Mouse (Mus musculus) gonadal fat pad, adult 2 months (tissue): ENCODE measurements around the gene Ezr. TPM values are rescaled to one million over a fixed set of nuclear protein-coding genes. Genes with fewer than 3 reads are reported as not detected.

ENCODE experiments used
- DNase-seq: peaks from one replicate; pipeline ENCODE4 v3.0.0-alpha.2; 2012; ENCODE audit warnings: low read depth
- polyA plus RNA-seq: library from polyadenylated mRNA; depleted of rRNA; stranded (reverse); fragments of >200 nt; gene quantifications from 2 replicates; pipeline ENCODE4 v1.2.3, GENCODE M21; 2012

Ezr gene
- polyA plus RNA-seq, 1 experiment, result 93.6 TPM

DNA sequence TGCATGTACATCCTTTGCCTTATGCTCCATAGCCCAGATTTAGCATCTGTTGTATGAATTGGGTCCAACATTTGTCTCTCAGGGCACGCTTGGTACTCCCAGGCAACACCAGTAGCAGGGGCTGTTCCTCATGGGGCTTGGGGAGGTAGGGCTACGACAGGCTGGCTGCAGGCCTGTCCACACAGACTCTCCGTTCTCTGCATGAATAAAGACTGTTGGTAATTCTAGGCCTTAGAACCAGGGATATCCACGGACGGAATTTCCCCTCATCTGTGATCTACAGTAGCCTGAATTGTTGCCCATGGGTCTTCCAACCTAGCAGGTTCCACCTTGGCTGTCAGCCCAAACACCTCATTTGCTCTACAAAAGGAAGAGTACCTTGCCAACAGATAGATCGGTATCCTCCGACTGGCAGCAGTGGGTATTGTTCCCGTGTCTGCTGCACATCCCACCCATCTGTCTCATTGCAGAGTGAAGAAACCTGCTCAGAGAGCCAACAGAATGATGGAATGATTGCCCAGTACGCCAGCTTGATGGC, 7.1 kb upstream of the Ezr start:
- no peak for DNase-seq

DNA sequence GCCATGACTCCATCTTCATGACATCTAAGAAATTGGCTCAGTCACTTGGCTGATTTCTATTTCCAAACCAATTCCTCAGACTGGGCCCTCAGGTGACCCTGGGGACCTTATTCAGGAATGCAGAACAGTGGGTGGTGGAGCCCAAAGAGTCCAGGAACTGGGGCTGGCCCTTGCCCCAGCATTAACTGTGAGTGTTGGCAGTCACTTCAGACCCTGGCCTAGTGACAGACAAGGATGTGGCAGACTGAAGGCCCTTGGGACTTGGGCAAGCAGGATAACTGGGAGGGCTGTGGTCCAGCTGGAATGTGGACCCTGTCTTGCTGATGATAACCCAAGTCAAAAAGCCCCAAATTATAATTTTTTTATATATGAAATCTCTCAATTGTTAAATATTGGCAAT, 6.5 kb upstream of the Ezr start:
- no peak for DNase-seq

DNA sequence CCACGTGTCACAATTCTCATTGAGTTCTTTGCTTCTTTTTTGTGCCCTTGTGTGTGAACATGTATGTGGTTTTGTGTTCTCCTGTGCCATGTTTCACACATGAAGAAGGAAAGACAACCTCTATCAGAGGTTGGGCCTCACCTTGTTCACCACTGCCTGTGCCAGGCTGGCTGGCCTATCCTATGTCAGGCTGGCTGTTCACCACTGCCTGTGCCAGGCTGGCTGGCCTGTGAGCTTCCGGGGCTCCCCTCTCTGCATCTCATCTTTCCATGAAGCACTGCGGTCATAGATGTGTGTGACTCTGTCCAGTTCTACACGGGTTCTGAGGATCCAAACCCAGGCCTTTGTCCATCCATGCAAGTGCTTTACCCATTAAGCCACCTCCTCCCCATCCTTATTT, 4.7 kb upstream of the Ezr start:
- DNase-seq, result no peak

DNA sequence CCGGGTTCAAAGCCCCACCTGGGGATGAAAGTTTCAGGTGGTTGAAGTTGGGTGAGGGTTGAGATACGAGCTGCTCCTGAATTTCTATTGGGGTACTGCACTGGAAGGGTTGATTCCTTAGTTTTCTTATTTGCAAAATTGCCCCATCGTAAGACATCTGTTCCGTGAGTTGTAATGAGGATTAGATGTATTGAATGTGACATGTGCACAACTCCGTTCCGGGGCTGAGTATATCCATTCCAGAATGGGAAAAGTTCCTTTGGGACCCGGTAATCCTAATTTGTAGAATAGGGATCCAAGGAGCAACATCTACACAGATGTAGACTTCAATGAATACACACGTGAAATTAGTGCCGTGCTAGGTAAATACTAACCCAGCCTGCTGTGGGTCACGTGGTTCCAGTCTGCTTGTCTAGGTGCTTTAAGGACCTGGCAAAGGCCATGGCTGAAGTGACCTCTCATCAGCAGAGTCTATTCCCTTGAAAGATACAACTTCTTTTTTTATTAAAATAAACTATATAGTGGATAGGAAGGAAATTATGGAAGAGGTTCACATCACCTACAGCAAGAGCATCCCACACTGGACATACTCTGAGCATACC, 1.3 kb upstream of the Ezr start:
- no peak for DNase-seq

DNA sequence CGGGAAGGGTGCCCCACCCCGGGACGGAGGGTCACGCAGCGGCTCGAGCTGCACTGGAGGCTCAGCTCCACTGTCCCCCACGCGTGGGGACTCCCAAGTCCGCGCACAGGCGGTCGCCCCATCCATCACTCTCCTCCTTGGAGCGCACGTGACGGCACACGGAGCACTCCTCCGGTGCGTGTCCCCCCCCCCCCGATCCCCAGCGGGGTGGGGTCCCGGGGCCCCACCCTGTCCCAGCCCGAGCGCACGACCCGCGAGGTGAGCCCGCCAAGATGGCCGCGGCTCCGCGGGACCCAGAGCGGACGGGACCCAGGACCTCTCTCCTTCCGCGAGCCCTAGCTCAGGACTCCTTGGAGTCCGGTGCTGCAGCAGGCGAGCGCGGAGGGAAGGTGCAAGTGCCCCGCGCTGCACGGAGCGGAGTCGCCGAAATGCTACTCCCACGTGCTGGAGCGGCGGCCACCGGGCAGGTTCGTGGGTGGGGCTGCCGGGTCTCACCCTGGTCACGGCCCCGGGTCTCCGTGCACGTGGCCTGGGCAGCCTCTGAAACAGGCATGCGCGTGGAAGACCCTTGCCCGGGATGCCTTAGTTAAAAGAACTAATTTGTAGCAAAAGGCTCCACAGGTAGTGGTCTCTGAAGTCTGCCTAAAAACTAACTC, 550 bp upstream of the Ezr start:
- no peak for DNase-seq

DNA sequence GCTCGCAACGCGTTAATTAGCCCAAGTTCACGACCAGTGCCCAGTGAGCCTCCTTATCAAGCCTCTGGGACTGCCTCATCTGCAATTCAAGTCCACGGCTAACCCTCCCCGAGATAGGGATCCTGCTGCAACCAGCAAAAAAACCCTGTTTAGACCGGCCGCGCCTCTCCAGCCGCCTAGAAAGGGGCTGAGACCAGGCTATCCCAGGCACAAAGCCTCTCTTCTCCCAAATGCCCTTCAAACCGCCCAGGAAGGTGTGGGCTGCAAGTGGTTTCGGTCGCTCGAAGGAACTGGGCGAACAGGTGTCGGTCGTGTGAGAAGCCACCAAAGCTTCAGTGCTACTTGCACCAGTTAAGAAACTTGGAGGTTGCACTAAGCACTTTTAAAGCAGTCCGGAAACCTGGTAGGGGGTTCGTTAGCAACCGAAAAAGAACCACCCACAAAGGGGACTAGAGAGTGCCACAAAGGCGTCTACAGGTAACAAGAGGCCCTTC, 504 bp downstream of the Ezr start:
- no peak for DNase-seq

DNA sequence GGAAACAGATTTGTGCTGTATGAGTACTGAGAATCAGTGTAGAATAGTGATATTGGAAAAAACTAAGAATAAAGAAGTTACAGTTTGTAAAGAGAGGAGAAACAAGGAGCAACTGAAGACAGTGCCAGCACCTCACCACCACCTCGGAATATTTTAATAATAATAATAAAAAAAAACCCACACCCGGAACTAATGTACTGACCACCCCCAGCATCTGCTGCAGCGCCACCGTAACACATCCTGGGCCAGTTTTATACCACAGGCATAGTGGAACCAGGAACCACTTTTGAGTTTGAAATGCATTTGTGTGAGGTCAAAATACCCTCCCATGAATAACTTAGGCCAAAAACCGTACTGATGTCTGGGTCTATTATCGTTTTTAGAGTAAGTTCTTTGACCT, 1.3 kb downstream of the Ezr start:
- DNase-seq, result no peak

DNA sequence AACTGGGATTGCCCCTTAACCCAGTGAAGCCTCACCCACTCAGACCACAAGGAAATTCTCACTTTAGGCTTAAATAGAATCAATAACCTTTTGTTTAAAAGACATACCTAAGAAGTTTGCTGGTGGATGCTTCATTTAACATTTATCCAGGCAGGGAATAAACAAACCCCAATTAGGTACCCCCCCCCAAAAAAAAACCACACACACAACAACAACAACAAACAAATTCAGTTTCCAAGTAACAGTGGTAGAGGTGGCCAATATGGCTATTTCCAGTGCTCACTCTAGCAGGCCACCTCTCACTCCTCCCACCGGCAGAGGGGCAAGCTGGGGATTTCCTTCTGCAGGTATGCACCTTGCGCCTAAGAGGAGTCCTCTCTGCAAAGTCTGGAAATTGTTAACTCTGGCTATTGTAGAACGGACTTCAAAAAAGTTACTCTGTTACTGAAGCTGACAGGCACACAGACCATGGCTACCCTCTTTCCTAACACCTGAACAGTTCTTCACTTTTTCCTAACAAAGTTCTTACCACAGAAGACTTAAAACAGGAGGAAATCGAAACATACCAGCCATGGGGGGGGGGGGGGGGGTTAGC, 2.0 kb downstream of the Ezr start:
- no peak for DNase-seq

DNA sequence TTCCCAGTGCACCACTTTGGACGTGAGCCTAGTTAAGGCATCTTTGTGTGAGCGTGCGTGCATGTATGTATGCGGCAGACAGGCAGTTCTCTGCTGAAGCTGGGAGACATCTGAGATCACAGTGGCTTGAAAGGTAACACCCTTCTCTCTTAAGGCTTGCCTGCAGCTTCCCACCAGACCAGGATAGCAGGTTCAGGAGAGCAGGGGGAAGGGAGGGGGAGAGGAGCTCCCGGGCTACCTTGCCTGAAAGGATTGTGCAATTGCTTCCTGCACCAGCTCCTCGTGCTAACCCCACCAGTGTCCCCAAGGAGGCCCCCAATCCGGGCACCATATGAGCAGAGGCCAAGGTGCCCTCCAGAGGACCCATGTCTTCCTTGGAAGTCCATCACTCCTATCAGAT, 3.0 kb downstream of the Ezr start:
- no peak for DNase-seq

DNA sequence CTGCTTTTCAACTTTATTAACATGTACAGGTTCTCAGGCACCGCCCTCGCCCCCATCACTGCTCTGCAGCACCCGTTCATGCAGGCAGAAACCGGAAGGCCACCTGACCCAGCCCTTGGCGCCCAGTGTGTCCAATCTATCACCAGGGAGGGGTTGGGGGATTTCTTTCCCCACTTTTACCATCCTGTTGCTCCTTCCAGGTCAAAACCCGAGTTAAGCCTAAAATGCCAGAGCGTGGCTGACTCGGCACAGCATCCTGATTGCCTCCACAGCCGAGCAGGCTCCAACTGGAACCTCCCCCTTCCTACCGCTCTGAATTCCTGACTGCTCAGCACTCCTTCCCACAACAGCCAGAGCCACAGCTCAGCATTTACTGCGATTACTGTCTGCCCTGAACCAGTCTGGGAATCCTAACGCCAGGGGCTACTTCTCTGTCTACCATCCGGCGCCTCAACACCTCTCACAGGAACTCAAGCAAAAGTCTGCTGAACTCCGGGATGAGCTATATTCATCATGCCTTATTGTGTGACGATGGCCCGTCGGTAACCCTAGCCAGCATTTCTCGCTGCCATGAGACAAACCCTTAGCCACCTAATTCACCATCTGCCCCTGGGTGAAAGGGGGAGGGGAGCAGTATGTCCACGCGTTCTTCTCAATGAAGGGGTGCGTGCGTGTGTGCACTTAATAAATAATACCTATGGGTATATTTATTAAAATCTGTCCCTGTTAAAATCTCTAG, 3.6 kb downstream of the Ezr start:
- DNase-seq, result no peak

DNA sequence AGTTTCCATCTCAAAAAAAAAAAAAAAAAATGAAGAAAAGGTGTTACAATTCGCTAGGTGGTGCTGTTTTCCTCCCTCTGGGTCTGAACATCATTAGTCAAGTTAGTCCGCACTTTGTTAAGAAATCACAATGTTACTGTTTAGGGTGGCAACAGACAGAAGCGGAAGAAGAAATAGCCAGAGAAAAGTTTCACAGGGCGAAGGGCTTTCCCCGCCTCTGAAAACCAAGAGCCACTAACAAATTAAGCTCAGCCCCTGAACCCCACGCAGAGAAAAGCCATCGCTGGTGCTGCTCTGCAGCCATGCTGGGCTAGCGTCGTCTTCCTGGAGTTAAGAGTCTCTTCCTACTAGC, 4.3 kb downstream of the Ezr start:
- no peak for DNase-seq

DNA sequence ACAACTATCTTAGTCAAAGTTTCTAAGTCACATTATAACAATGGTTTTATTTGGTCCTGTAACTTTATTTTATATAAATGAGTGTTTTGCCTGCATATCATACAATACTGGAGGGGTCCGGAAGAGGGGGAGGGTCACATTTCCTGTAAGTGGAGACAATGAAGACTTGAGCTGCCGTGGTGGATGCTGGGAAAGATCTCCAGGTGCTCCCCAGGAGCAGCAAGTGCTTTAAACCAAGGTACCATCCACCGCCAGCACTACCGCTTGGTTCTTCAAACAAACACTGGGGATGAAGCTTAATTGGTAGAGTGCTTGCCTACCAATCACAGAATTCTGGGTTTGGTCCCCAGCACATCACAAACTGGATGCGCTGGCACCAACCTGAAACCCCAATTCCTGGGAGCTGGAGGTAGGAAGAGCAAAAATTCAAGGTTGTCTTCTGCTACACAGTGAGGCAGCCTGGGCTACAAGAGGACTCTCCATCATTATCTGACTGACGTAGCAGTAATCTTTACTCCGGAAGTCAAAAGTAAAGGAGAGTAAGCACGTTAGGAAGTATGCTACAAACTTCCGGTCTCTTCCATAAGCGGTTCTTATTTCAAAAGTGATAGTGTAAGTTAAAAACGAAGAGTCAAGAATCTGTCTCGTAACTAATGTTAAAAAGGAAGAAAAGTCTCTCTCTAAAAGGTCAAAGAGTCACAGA, 4.8 kb downstream of the Ezr start:
- no peak for DNase-seq

DNA sequence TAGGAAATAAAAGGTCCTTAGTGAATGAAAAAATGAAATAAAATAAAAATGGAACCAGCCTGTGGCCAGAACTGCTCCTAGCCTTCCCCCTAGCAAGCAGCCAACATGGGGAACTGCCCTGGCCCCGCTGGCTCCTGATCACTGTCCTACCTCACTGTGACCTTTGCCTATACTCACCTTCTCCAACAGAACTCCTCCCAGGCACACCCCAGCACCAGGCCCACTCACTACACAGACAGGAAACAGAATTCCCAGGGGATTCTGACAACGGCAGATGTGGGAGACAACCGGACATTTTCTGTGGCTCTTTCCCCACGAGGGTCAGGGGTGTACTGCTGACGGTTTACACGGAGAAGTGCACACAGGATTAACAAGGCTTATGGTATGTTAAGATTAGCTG, 5.5 kb downstream of the Ezr start:
- no peak for DNase-seq

DNA sequence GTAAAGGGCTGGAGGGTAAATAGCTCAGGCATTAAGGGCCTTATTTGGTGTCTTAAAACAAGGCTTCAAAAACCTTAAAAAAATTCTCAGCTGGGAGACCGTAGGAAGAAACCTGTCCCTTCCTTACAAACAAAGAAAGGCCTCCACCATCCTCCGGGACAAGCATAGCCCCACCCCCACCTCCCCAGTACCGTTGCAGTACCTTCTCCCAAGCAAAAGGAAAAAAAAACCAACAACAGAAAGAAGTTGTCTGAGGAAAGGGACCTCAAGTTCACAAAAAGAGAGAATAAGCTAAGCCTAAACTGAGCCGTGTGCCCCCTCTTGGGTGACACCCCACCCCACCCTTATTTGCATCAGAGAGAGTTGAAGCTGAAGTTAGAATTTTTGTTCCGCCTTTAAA, 6.0 kb downstream of the Ezr start:
- no peak for DNase-seq

DNA sequence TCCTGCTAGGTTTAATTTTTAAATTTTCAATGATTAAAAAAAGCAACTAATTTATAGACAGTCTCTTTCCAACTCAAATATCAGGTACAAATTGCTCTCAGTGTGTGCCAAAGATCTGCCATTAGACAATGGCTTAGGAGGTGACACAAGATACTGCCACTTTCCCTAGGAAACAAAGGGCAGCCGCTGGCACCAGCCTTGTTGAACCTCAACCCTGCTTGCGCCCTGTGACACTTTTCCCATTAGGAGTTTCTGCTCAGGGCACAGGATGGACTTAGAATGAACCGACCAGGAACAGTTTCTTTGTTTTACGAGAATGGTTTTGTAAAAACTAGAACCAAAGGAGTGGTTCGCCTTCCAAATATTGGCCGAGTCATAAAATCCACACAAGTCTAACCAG, 6.5 kb downstream of the Ezr start:
- no peak for DNase-seq

DNA sequence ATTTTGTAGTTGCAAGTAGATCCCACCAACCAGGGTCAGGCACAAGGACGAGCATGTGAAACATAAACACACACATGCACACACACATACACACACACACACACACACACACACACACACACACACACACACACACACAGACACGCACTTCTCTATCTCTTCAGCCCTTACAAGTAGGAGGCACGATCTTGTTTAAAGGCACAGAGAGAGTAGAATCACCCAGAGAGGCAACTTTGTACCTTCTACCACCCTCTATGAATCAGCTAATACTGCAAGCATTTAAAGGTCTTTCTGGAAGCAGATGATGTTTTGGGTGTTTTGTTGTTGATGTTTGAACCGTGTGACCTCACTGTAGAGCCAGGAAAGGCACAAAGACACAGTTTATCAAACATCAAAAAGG, 6.9 kb downstream of the Ezr start:
- no peak for DNase-seq

DNA sequence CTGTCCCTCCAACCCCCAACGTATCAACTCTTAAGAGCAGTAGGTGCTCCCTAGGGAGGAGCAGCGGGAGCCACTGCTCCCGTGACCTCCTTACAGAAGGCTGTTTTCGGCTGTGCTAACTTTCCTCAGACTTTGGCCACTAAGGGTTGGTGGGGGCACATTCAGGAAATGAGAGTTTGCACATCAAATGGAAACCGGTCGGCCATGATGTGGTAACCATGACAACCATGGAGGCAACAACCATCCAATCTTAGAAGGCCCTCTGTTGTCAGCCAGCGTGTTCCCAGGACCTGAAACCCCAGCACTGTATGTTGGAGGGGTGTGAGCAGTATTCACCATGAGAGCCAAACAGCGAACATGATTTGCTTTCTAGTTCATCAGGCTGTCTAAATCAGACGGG, 7.4 kb downstream of the Ezr start:
- DNase-seq, result no peak

DNA sequence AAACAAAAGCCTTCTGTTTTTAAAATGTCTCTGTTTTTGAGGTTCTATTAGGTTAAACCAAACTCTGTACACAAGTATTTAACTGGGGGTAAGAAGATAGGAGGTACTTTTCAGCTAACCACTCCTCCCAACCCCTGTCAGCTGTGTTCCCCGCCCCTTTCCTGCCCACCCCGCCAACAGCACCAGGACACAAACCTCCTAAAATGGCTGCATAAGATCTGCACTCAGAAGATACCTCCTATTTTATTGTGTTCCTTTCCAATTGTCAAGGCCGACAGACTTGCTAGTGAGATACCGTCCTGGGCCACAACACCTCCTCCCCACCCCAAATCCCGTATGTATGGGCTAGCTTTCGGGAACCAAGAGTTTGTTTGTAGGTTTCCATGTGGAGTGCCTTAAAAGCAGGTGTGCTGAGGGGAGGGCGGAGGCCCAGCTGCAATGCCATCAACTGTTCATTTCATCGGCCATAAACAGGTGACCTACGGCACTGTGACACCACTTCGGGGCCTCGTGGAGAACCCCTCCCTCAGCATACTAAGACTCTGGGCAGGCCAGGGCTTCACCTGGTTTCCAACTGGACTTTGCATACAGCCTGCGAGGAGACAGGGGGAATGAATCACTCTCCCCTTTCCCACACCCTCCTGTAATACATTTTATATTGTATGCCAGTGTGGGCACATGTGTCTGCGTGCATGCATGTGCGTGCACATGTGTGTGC, 9.2 kb downstream of the Ezr start:
- DNase-seq, result no peak

DNA sequence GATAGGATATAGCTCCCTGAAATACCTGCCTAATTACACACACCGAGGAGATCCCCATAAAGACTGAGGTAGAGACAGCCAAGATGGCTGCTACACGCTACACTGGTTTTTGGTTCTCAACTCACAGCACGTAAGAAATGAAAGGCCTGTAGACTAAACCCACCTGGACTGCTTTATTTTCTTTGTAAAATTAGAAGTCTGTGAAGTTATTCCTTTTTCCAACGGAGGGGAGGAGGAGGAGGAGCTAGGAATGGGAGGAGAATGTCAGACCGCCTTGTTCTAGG, 10.2 kb downstream of the Ezr start:
- no peak for DNase-seq

DNA sequence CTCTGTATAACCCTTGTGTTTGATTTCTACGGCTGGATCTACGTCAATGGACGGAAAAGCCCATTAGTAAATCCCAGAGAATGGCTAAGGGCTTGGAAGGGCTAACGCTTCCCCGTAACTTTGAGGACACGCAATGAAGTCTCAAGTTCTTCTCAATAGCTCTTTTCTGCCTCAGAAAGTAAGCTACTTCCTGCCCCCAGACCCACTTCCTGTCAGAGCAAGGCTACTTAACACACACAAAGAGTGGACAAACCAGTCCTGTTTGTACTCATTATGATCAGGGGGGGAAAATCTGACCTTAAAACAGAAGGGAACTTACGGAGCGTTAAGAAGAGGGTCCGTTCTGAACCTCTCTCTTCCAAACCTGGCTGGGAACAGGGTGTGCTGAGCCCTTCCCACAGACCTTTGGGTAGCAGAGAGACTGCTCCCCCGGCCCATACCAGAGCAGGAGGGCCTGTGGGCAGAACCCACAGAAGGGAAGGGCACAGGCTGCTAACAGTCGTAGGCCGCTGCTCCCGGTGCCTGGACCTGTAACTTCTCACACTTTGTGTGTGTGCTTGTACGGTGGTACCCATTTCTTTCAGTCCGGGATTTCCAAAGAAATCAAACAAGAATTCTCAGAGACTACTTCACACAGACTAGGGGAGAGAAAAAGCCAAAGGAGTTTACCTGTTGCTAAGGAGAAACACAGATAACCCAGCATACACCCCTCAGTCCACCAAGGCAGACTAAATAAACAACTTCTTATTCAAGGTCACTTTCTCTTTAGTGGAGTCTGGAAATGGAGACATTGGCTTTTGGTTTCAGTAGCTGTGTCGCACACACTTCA, 10.7 kb downstream of the Ezr start:
- no peak for DNase-seq

DNA sequence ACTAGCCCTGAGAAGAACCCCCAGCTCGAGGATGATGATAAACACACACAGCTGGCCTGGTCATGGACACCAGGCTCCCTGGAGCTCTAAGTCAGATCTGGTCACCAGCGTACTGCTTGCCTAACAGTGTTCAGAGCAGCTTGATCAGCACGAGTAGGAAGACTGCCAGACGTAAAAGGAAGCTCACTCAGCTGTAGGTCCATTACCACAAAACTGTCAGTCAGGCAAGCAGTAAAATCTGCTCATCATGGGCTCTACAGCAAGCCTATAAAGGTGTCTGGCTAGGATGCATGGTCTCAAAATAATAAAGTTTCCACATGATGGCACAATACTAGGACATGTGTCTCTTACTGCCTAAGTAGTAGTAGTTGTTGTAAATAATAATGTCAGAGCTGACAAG, 13.0 kb downstream of the Ezr start:
- DNase-seq, result no peak
